Mouse (Mus musculus) T-helper 17 cell (primary cell): Measurements from ENCODE around the gene Inka1.

Experiments
- in situ Hi-C, 2 experiments: fragments of 300-600 bp; cut with MboI, MseI; formaldehyde crosslinking; loops; 1 replicate in 1 of 2; 2 replicates in 1 of 2; pipeline ENCODE4 v1.15.1; 2025; ENCODE audit warnings: high pct_unique_total_duplicates in 2 of 2

The Inka1 gene

GRCm38 (mm10) chr9:107984052-107984753 lies 1.5 kb downstream of the Inka1 start:
- in situ Hi-C loops = no loop called here

- in situ Hi-C loops = no loop called here
Observed at GRCm38 (mm10) chr9:107983421-107983890, 2.2 kb downstream of the Inka1 start.

GRCm38 (mm10) chr9:107982681-107983346 lies 2.9 kb downstream of the Inka1 start, which contains the start of gene Gm20661:
TSS of gene Gm20661 (plus strand) at chr9:107983058.
- in situ Hi-C loops = no loop called here

GRCm38 (mm10) chr9:107981684-107982605 lies 3.7 kb downstream of the Inka1 start:
- in situ Hi-C loops = no loop called here

GRCm38 (mm10) chr9:107978815-107979214 lies 6.9 kb downstream of the Inka1 start:
- in situ Hi-C loops = loop anchor here in 1 of 2 experiments (10.0 kb wide), 1 partner anchor 1504 kb away; the partner anchor contains the start of genes Parp3 and Rrp9

- in situ Hi-C loops = loop anchor here in 1 of 2 experiments (10.0 kb wide), 1 partner anchor 1501 kb away; the partner anchor contains the start of genes Parp3 and Rrp9
Observed at GRCm38 (mm10) chr9:107975399-107976386, 10.0 kb downstream of the Inka1 start, which contains the start of gene Uba7. TSS of gene Uba7 (plus strand) at chr9:107975505.

- in situ Hi-C loops = loop anchor here in 1 of 2 experiments (10.0 kb wide), 1 partner anchor 1500 kb away; the partner anchor contains the start of genes Parp3 and Rrp9
Observed at GRCm38 (mm10) chr9:107974491-107975171, 11.0 kb downstream of the Inka1 start.

- in situ Hi-C loops = loop anchor here in 1 of 2 experiments (10.0 kb wide), 1 partner anchor 1497 kb away; the partner anchor contains the start of genes Parp3 and Rrp9
Observed at GRCm38 (mm10) chr9:107971690-107972541, 13.8 kb downstream of the Inka1 start.

- in situ Hi-C loops = loop anchor here in 1 of 2 experiments (10.0 kb wide), 1 partner anchor 1496 kb away; the partner anchor contains the start of genes Parp3 and Rrp9
Observed at GRCm38 (mm10) chr9:107970311-107970710, 15.4 kb downstream of the Inka1 start.

- in situ Hi-C loops = loop anchor here in 1 of 2 experiments (10.0 kb wide), 1 partner anchor 96 kb away; no protein-coding TSS in a partner anchor
Observed at GRCm38 (mm10) chr9:107968531-107968930, 17.1 kb downstream of the Inka1 start.

- in situ Hi-C loops = loop anchor here in 1 of 2 experiments (10.0 kb wide), 1 partner anchor 97 kb away; no protein-coding TSS in a partner anchor
Observed at GRCm38 (mm10) chr9:107967437-107967836, 18.2 kb downstream of the Inka1 start.

GRCm38 (mm10) chr9:107966676-107967075 lies 19.0 kb downstream of the Inka1 start:
- in situ Hi-C loops = loop anchor here in 1 of 2 experiments (10.0 kb wide), 1 partner anchor 98 kb away; no protein-coding TSS in a partner anchor

GRCm38 (mm10) chr9:107964681-107965080 lies 21.0 kb downstream of the Inka1 start:
- in situ Hi-C loops = loop anchor here (5.0 to 10.0 kb wide), 2 partner anchors 100 to 103 kb away; no protein-coding TSS in a partner anchor

- in situ Hi-C loops = loop anchor here (5.0 to 10.0 kb wide), 2 partner anchors 101 to 104 kb away; no protein-coding TSS in a partner anchor
Observed at GRCm38 (mm10) chr9:107963700-107964099, 22.0 kb downstream of the Inka1 start.

GRCm38 (mm10) chr9:107962916-107963315 lies 22.8 kb downstream of the Inka1 start:
- in situ Hi-C loops = loop anchor here (5.0 to 10.0 kb wide), 2 partner anchors 102 to 104 kb away; no protein-coding TSS in a partner anchor

- in situ Hi-C loops = loop anchor here (5.0 to 10.0 kb wide), 2 partner anchors 103 to 105 kb away; no protein-coding TSS in a partner anchor
Observed at GRCm38 (mm10) chr9:107961881-107962280, 23.8 kb downstream of the Inka1 start.

- in situ Hi-C loops = loop anchor here (5.0 to 10.0 kb wide), 2 partner anchors 103 to 106 kb away; no protein-coding TSS in a partner anchor
Observed at GRCm38 (mm10) chr9:107961351-107961762, 24.3 kb downstream of the Inka1 start.
